Mouse (Mus musculus): ENCODE measurements around the gene Cers2.

Gene Cers2

GRCm38 (mm10) chr3:95314486-95315093, at the start of gene Cers2:
Gene Cers2 (plus strand): TSS chr3:95314791.
- DNase-seq (ENCODE audit: low read depth, low spot score), result peak; percentile 59

GRCm38 (mm10) chr3:95266052-95266451, 48.5 kb upstream of the Cers2 start:
- no peak for DNase-seq (ENCODE audit: low read depth, low spot score)

GRCm38 (mm10) chr3:95267855-95268254, 46.7 kb upstream of the Cers2 start:
- DNase-seq (ENCODE audit: low read depth, low spot score), result peak; percentile 87

GRCm38 (mm10) chr3:95269789-95270188, 44.8 kb upstream of the Cers2 start:
- DNase-seq (ENCODE audit: low read depth, low spot score), result no peak

- no peak for DNase-seq (ENCODE audit: low read depth, low spot score)
These were observed 43.7 kb upstream of the Cers2 start for GRCm38 (mm10) chr3:95270766-95271364.

GRCm38 (mm10) chr3:95273471-95273870, 41.1 kb upstream of the Cers2 start:
- DNase-seq (ENCODE audit: low read depth, low spot score), result no peak

GRCm38 (mm10) chr3:95274453-95274852, 40.1 kb upstream of the Cers2 start:
- DNase-seq (ENCODE audit: low read depth, low spot score), result no peak

- DNase-seq (ENCODE audit: low read depth, low spot score), result no peak
These were observed 39.4 kb upstream of the Cers2 start for GRCm38 (mm10) chr3:95275161-95275560.

- DNase-seq (ENCODE audit: low read depth, low spot score), result peak; percentile 57
These were observed 38.1 kb upstream of the Cers2 start for GRCm38 (mm10) chr3:95276428-95276934.

GRCm38 (mm10) chr3:95277149-95277551, 37.4 kb upstream of the Cers2 start:
- peak; percentile 18 for DNase-seq (ENCODE audit: low read depth, low spot score)

GRCm38 (mm10) chr3:95280747-95281146, 33.8 kb upstream of the Cers2 start:
- peak; percentile 55 for DNase-seq (ENCODE audit: low read depth, low spot score)

GRCm38 (mm10) chr3:95281216-95282126, 33.1 kb upstream of the Cers2 start, which contains the start of the genes Mindy1 and Prune1:
Gene Mindy1 (plus strand): TSS chr3:95281345.
Gene Prune1 (minus strand): TSS chr3:95282076.
- DNase-seq (ENCODE audit: low read depth, low spot score), result peak; percentile 99

- peak; percentile 76 for DNase-seq (ENCODE audit: low read depth, low spot score)
These were observed 32.2 kb upstream of the Cers2 start for GRCm38 (mm10) chr3:95282381-95282864.

- DNase-seq (ENCODE audit: low read depth, low spot score), result peak; percentile 92
These were observed 31.6 kb upstream of the Cers2 start for GRCm38 (mm10) chr3:95282865-95283588.

GRCm38 (mm10) chr3:95283589-95283941, 31.0 kb upstream of the Cers2 start:
- DNase-seq (ENCODE audit: low read depth, low spot score), result no peak

- no peak for DNase-seq (ENCODE audit: low read depth, low spot score)
These were observed 30.5 kb upstream of the Cers2 start for GRCm38 (mm10) chr3:95284062-95284461.

- DNase-seq (ENCODE audit: low read depth, low spot score), result no peak
These were observed 29.9 kb upstream of the Cers2 start for GRCm38 (mm10) chr3:95284501-95285281.

- DNase-seq (ENCODE audit: low read depth, low spot score), result no peak
These were observed 29.2 kb upstream of the Cers2 start for GRCm38 (mm10) chr3:95285390-95285789.

GRCm38 (mm10) chr3:95286011-95286410, 28.6 kb upstream of the Cers2 start:
- DNase-seq (ENCODE audit: low read depth, low spot score), result no peak

GRCm38 (mm10) chr3:95286510-95286909, 28.1 kb upstream of the Cers2 start:
- peak; percentile 35 for DNase-seq (ENCODE audit: low read depth, low spot score)

GRCm38 (mm10) chr3:95287541-95287940, 27.1 kb upstream of the Cers2 start:
- no peak for DNase-seq (ENCODE audit: low read depth, low spot score)
